Mouse (Mus musculus) gastrocnemius, adult 2 months (tissue): ENCODE measurements at regions not wholly inside any gene's neighbourhood (a gene's known extent, or its start where the extent isn't known, plus 50 kb on each side); places are given as distances from the start of the nearest gene placed in this dataset.

Experiments used
- DNase-seq: peaks from one replicate; pipeline ENCODE4 v3.0.0; 2022
- H3K27ac ChIP-seq: fragments of 200-600 bp; 2 replicates; pipeline ENCODE4 v1.8.1; 2022; ENCODE audit warnings: mild to moderate bottlenecking
- H3K4me3 ChIP-seq: fragments of 200-600 bp; 2 replicates; pipeline ENCODE4 v1.8.1; 2022; ENCODE audit warnings: mild to moderate bottlenecking, moderate library complexity
- CTCF ChIP-seq: fragments of 200-600 bp; IDR thresholded peaks from 2 replicates; pipeline ENCODE4 v1.8.1; 2022; ENCODE audit warnings: antibody characterized with exemption, mild to moderate bottlenecking, moderate library complexity
- intact Hi-C: fragments of 180-260 bp; cut with DNase I; formaldehyde crosslinking; loops from one replicate; pipeline ENCODE4 v1.15.1; 2025

- Histone ChIP-seq H3K27ac (no peak overlapping the region), H3K4me3 (no peak overlapping the region)
- no peak for DNase-seq
- intact Hi-C loops = no loop called here
- no peak for TF ChIP-seq CTCF
Observed at GRCm38 (mm10) chr10:19412926-19413325, 56.6 kb downstream of the Olig3 start.

- H3K4me3 ChIP-seq = no peak overlapping the region
- intact Hi-C loops = no loop called here
- H3K27ac ChIP-seq = no peak overlapping the region
- TF ChIP-seq CTCF = no peak
- no peak for DNase-seq
Observed at GRCm38 (mm10) chr10:19413935-19414334, 57.6 kb downstream of the Olig3 start.

GRCm38 (mm10) chr10:19414834-19415233, 58.5 kb downstream of the Olig3 start:
- intact Hi-C loops = no loop called here
- H3K27ac ChIP-seq = no peak overlapping the region
- DNase-seq = no peak
- no peak for TF ChIP-seq CTCF
- no peak overlapping the region for H3K4me3 ChIP-seq

GRCm38 (mm10) chr10:19424030-19424429, 67.7 kb downstream of the Olig3 start:
- DNase-seq = no peak
- TF ChIP-seq CTCF = no peak
- no peak overlapping the region for H3K27ac ChIP-seq
- no peak overlapping the region for H3K4me3 ChIP-seq
- intact Hi-C loops = no loop called here

- intact Hi-C loops = no loop called here
- H3K4me3 ChIP-seq = no peak overlapping the region
- no peak for TF ChIP-seq CTCF
Observed at GRCm38 (mm10) chr10:19424961-19425360, 68.6 kb downstream of the Olig3 start.

GRCm38 (mm10) chr10:19426835-19427234, 70.5 kb downstream of the Olig3 start:
- no peak overlapping the region for H3K27ac ChIP-seq
- DNase-seq = no peak
- H3K4me3 ChIP-seq = no peak overlapping the region
- intact Hi-C loops = no loop called here
- TF ChIP-seq CTCF = no peak

More at GRCm38 (mm10) chr10:19424961-19425360, 68.6 kb downstream of the Olig3 start:
- DNase-seq = no peak
- no peak overlapping the region for H3K27ac ChIP-seq

- no peak overlapping the region for H3K4me3 ChIP-seq
- DNase-seq = no peak
- no peak overlapping the region for H3K27ac ChIP-seq
- intact Hi-C loops = no loop called here
- TF ChIP-seq CTCF = no peak
Observed at GRCm38 (mm10) chr10:19432515-19432914, 76.2 kb downstream of the Olig3 start.

- DNase-seq = no peak
- intact Hi-C loops = no loop called here
- TF ChIP-seq CTCF = no peak
- no peak overlapping the region for H3K4me3 ChIP-seq
- H3K27ac ChIP-seq = no peak overlapping the region
Observed at GRCm38 (mm10) chr10:19434661-19435060, 78.3 kb downstream of the Olig3 start.

GRCm38 (mm10) chr10:19441807-19442206, 85.5 kb downstream of the Olig3 start:
- Histone ChIP-seq H3K4me3 (no peak overlapping the region), H3K27ac (no peak overlapping the region)
- TF ChIP-seq CTCF = no peak
- intact Hi-C loops = no loop called here
- no peak for DNase-seq

- DNase-seq = no peak
- Histone ChIP-seq H3K4me3 (no peak overlapping the region), H3K27ac (no peak overlapping the region)
- no peak for TF ChIP-seq CTCF
- intact Hi-C loops = no loop called here
Observed at GRCm38 (mm10) chr10:19443516-19443915, 87.2 kb downstream of the Olig3 start.

GRCm38 (mm10) chr10:19448838-19449559, 92.7 kb downstream of the Olig3 start:
- no peak overlapping the region for H3K27ac ChIP-seq
- no peak overlapping the region for H3K4me3 ChIP-seq
- intact Hi-C loops = no loop called here
- no peak for TF ChIP-seq CTCF
- DNase-seq = no peak

- intact Hi-C loops = no loop called here
- no peak overlapping the region for H3K27ac ChIP-seq
- no peak for DNase-seq
- no peak overlapping the region for H3K4me3 ChIP-seq
- TF ChIP-seq CTCF = no peak
Observed at GRCm38 (mm10) chr10:19459053-19459452, 102.7 kb downstream of the Olig3 start.

- no peak for DNase-seq
- no peak overlapping the region for H3K27ac ChIP-seq
- intact Hi-C loops = no loop called here
- no peak overlapping the region for H3K4me3 ChIP-seq
- no peak for TF ChIP-seq CTCF
Observed at GRCm38 (mm10) chr10:19459709-19460108, 103.4 kb downstream of the Olig3 start.

- H3K4me3 ChIP-seq = no peak overlapping the region
- H3K27ac ChIP-seq = no peak overlapping the region
- no peak for TF ChIP-seq CTCF
- no peak for DNase-seq
- intact Hi-C loops = no loop called here
Observed at GRCm38 (mm10) chr10:19460164-19460563, 103.8 kb downstream of the Olig3 start.

GRCm38 (mm10) chr10:19463800-19464199, 107.5 kb downstream of the Olig3 start:
- DNase-seq = no peak
- TF ChIP-seq CTCF = no peak
- intact Hi-C loops = no loop called here
- no peak overlapping the region for H3K4me3 ChIP-seq
- H3K27ac ChIP-seq = no peak overlapping the region
